Mouse (Mus musculus) heart, embryonic 14.5 days (tissue): ENCODE results near the gene Cmip. TPM values are rescaled to one million over a fixed set of nuclear protein-coding genes. Genes with fewer than 3 reads are reported as not detected.

Source experiments
- ATAC-seq: fragments of 200-750 bp; cut with Nextera tagmentation; 2 replicates; pipeline ENCODE4 v1.8.0; 2017; ENCODE audit warnings: low read depth, moderate TSS enrichment; ENCODE audit not compliant: insufficient number of reproducible peaks, insufficient read depth, low FRiP score
- H3K27ac ChIP-seq, 2 experiments: fragments of 200-500 bp in 1 of 2; fragments of 300-500 bp in 1 of 2; sonication (generic) in 1 of 2; replicated peaks in 1 of 2; 2 replicates each; pipeline ENCODE4 v1.5.1; 2012 to 2014; ENCODE audit warnings: low read depth in 2 of 2, low read length in 2 of 2, control low read depth in 1 of 2, mild to moderate bottlenecking in 1 of 2, mixed read lengths in 1 of 2; ENCODE audit not compliant: control insufficient read depth in 1 of 2, insufficient read depth in 1 of 2
- H3K27me3 ChIP-seq: fragments of 300-500 bp; sonication (generic); 2 replicates; pipeline ENCODE4 v1.6.1; 2014; ENCODE audit warnings: mild to moderate bottlenecking, low read length, control low read depth; ENCODE audit not compliant: control insufficient read depth, insufficient read depth
- H3K36me3 ChIP-seq: fragments of 300-500 bp; sonication (generic); 2 replicates; pipeline ENCODE4 v1.6.1; 2014; ENCODE audit warnings: mild to moderate bottlenecking, control low read depth, low read length, mixed read lengths; ENCODE audit not compliant: control insufficient read depth, insufficient read depth
- H3K4me1 ChIP-seq, 2 experiments: fragments of 200-500 bp in 1 of 2; fragments of 300-500 bp in 1 of 2; sonication (generic) in 1 of 2; 2 replicates each; pipeline ENCODE4 v1.6.1; 2012 to 2014; ENCODE audit warnings: low read length in 2 of 2, control low read depth in 1 of 2, mixed read lengths in 1 of 2; ENCODE audit not compliant: control insufficient read depth in 2 of 2, insufficient read depth in 2 of 2
- H3K4me2 ChIP-seq: fragments of 300-500 bp; sonication (generic); 2 replicates; pipeline ENCODE4 v1.6.1; 2014; ENCODE audit warnings: mild to moderate bottlenecking, low read length
- H3K4me3 ChIP-seq, 2 experiments: fragments of 200-500 bp in 1 of 2; fragments of 300-500 bp in 1 of 2; sonication (generic) in 1 of 2; 2 replicates each; pipeline ENCODE4 v1.5.1; 2012 to 2014; ENCODE audit warnings: low read length in 2 of 2, mild to moderate bottlenecking in 2 of 2, control low read depth in 1 of 2, low read depth in 1 of 2, moderate library complexity in 1 of 2; ENCODE audit not compliant: control insufficient read depth in 1 of 2, insufficient read depth in 1 of 2
- H3K9ac ChIP-seq: fragments of 300-500 bp; sonication (generic); 2 replicates; pipeline ENCODE4 v1.6.1; 2014; ENCODE audit warnings: mild to moderate bottlenecking, low read length
- H3K9me3 ChIP-seq: fragments of 300-500 bp; sonication (generic); 2 replicates; pipeline ENCODE4 v1.6.1; 2016; ENCODE audit warnings: low read length, control low read depth; ENCODE audit not compliant: control insufficient read depth
- WGBS: fragments of 180-500 bp; shearing (Covaris S2); extraction: QIAGEN DNeasy Blood & Tissue Kit; methylation state at CpG from one replicate; pipeline ENCODE4 v1.1.7; 2014; 5-methylcytosine and 5-hydroxymethylcytosine counted together
- polyA plus RNA-seq: library from polyadenylated mRNA; unstranded; fragments of >200 nt; fragmentation: Nextera tagmentation; extraction: Ambion mirVana; gene quantifications from 2 replicates; pipeline ENCODE4 v1.2.1, GENCODE M21; 2014

The Cmip gene
- polyA plus RNA-seq, 1 experiment from 2014 or later, result 13.3 TPM

GRCm38 (mm10) chr8:117410901-117411300, 154.0 kb downstream of the Cmip start:
- no peak overlapping the region for H3K4me3 ChIP-seq
- peaks cover 3% of the 10 kb centered on the region; the same call in 1 of the 2 replicates for H3K36me3 ChIP-seq
- no peak overlapping the region for H3K9ac ChIP-seq
- no peaks in the 10 kb centered on the region for H3K9me3 ChIP-seq
- peaks cover 11 to 19% of the 10 kb centered on the region in 2 experiments; a peak in 3 of 4 replicates for H3K4me1 ChIP-seq
- 0 out of 4 replicates have a peak overlapping the region, but pooled peaks of 1 of the 2 experiments have one; percentile 43 for H3K27ac ChIP-seq
- ATAC-seq, result no peak
- H3K27me3 ChIP-seq, result no peaks in the 10 kb centered on the region
- 64% methylated on average over 10 of the region's 10 CpGs for WGBS
- H3K4me2 ChIP-seq, result no peak overlapping the region

- Histone ChIP-seq H3K4me1 (peaks cover 11 to 19% of the 10 kb centered on the region in 2 experiments; a peak in 3 of 4 replicates), H3K9ac (no peak overlapping the region), H3K27ac (no peak overlapping the region), H3K27me3 (no peaks in the 10 kb centered on the region), H3K36me3 (peaks cover 6% of the 10 kb centered on the region), H3K9me3 (no peaks in the 10 kb centered on the region), H3K4me2 (no peak overlapping the region), H3K4me3 (no peak overlapping the region)
- ATAC-seq, result no peak
- WGBS, result 76% methylated on average over 10 of the region's 10 CpGs
Measured at GRCm38 (mm10) chr8:117412232-117412631, 155.4 kb downstream of the Cmip start.

GRCm38 (mm10) chr8:117417830-117418229, 161.0 kb downstream of the Cmip start:
- WGBS, result 89% methylated on average over 9 of the region's 9 CpGs
- Histone ChIP-seq H3K4me1 (peaks cover 16 to 20% of the 10 kb centered on the region in 2 experiments), H3K9ac (no peak overlapping the region), H3K9me3 (no peaks in the 10 kb centered on the region), H3K27ac (no peak overlapping the region), H3K27me3 (no peaks in the 10 kb centered on the region), H3K4me2 (no peak overlapping the region), H3K4me3 (no peak overlapping the region), H3K36me3 (peaks cover 9% of the 10 kb centered on the region)
- ATAC-seq, result no peak

- H3K36me3 ChIP-seq, result peaks cover 18% of the 10 kb centered on the region
- H3K27ac ChIP-seq, result 0 out of 4 replicates have a peak overlapping the region, but pooled peaks of 1 of the 2 experiments have one; percentile 14
- 85% methylated on average over 17 of the region's 17 CpGs for WGBS
- H3K4me2 ChIP-seq, result no peak overlapping the region
- no peak for ATAC-seq
- H3K9ac ChIP-seq, result no peak overlapping the region
- peaks cover 23 to 28% of the 10 kb centered on the region in 2 experiments for H3K4me1 ChIP-seq
- no peaks in the 10 kb centered on the region for H3K27me3 ChIP-seq
- H3K9me3 ChIP-seq, result no peaks in the 10 kb centered on the region
- no peak overlapping the region for H3K4me3 ChIP-seq
Measured at GRCm38 (mm10) chr8:117420841-117421534, 164.1 kb downstream of the Cmip start.

GRCm38 (mm10) chr8:117421838-117422237, 165.0 kb downstream of the Cmip start:
- peak overlapping the region in 1 of 2 experiments; percentile 85; a peak in 1 of 4 replicates for H3K27ac ChIP-seq
- no peaks in the 10 kb centered on the region for H3K27me3 ChIP-seq
- peak overlapping the region; percentile 41; the same call in 1 of the 2 replicates for H3K9ac ChIP-seq
- peaks cover 22% of the 10 kb centered on the region for H3K36me3 ChIP-seq
- H3K9me3 ChIP-seq, result no peaks in the 10 kb centered on the region
- H3K4me3 ChIP-seq, result no peak overlapping the region
- H3K4me2 ChIP-seq, result no peak overlapping the region
- H3K4me1 ChIP-seq, result peaks cover 23 to 28% of the 10 kb centered on the region in 2 experiments
- WGBS, result 26% methylated on average over 5 of the region's 5 CpGs
- no peak; the same call in 1 of the 2 replicates for ATAC-seq

- no peak overlapping the region for H3K4me3 ChIP-seq
- no peaks in the 10 kb centered on the region for H3K27me3 ChIP-seq
- H3K9me3 ChIP-seq, result no peaks in the 10 kb centered on the region
- H3K4me2 ChIP-seq, result peak overlapping the region; percentile 52
- peak overlapping the region in 1 of 2 experiments; percentile 85; a peak in 2 of 4 replicates for H3K27ac ChIP-seq
- ATAC-seq, result no peak
- peaks cover 23% of the 10 kb centered on the region for H3K36me3 ChIP-seq
- WGBS, result 73% methylated on average over 6 of the region's 6 CpGs
- peak overlapping the region; percentile 41; the same call in 1 of the 2 replicates for H3K9ac ChIP-seq
- H3K4me1 ChIP-seq, result peaks cover 23 to 28% of the 10 kb centered on the region in 2 experiments
Measured at GRCm38 (mm10) chr8:117422343-117422742, 165.5 kb downstream of the Cmip start.

- H3K4me3 ChIP-seq, result peak overlapping the region; percentile 10 to 11; a peak in 1 of 4 replicates
- peak overlapping the region; percentile 77 to 85 for H3K27ac ChIP-seq
- no peaks in the 10 kb centered on the region for H3K27me3 ChIP-seq
- H3K4me2 ChIP-seq, result peak overlapping the region; percentile 52
- H3K9ac ChIP-seq, result no peak overlapping the region; the same call in 1 of the 2 replicates
- peaks cover 25% of the 10 kb centered on the region for H3K36me3 ChIP-seq
- H3K9me3 ChIP-seq, result no peaks in the 10 kb centered on the region
- WGBS, result 29% methylated on average over 4 of the region's 4 CpGs
- ATAC-seq, result peak; percentile 67
- H3K4me1 ChIP-seq, result peaks cover 23 to 28% of the 10 kb centered on the region in 2 experiments
Measured at GRCm38 (mm10) chr8:117423029-117423428, 166.2 kb downstream of the Cmip start.
